ENCODE assay signal across 8 mouse cellular contexts in genomic region chr4:130797201-130798051, GRCm38 (mm10). TPM values are rescaled to one million over a fixed set of nuclear protein-coding genes. Genes with fewer than 3 reads are reported as not detected.
DNase-seq lines count a peak whose midpoint lies in the region; ATAC-seq and TF ChIP-seq lines count a peak whose summit lies in the region.

No protein-coding gene starts in this region.

- WGBS in embryonic facial prominence, embryonic 10.5 days: 25% methylated on average over 15 of the region's 15 CpGs
- WGBS in hindbrain, embryonic 12.5 days: 44% methylated on average over 15 of the region's 15 CpGs
- 9% methylated on average over 13 of the region's 15 CpGs for WGBS in limb, embryonic 14.5 days
- WGBS in olfactory bulb, adult 2 months: 30% methylated on average over 15 of the region's 15 CpGs

- TF ChIP-seq CTCF in C2C12 (IDR thresholded peaks at IDR 0.05; ENCODE audit: control insufficient read depth, insufficient read depth, insufficient read length): no peak
- no peak for TF ChIP-seq CTCF in olfactory bulb, adult 2 months (IDR thresholded peaks at IDR 0.05; ENCODE audit: insufficient read depth, low read depth, low read length)

- no peaks in the 10 kb centered on the region for H3K9me3 ChIP-seq in embryonic facial prominence, embryonic 10.5 days
- no peaks in the 10 kb centered on the region for H3K9me3 ChIP-seq in hindbrain, embryonic 12.5 days (replicated peaks)
- no peaks in the 10 kb centered on the region for H3K9me3 ChIP-seq in limb, embryonic 14.5 days (ENCODE audit: control insufficient read depth, low read length)

- peaks cover 90% of the 10 kb centered on the region for H3K4me1 ChIP-seq in embryonic facial prominence, embryonic 10.5 days
- peaks cover 63% of the 10 kb centered on the region for H3K4me1 ChIP-seq in hindbrain, embryonic 12.5 days
- H3K4me1 ChIP-seq in limb, embryonic 14.5 days (ENCODE audit: control insufficient read depth, insufficient read depth, low read length): peaks cover 42% of the 10 kb centered on the region
- H3K4me1 ChIP-seq in olfactory bulb, adult 2 months (ENCODE audit: control insufficient read depth, insufficient read depth, low read length): peaks cover 40% of the 10 kb centered on the region

- no peak for TF ChIP-seq POLR2A in limb, embryonic 14.5 days (IDR thresholded peaks at IDR 0.05; ENCODE audit: borderline replicate concordance, extremely low read depth, insufficient read depth, insufficient read length)
- TF ChIP-seq POLR2A in olfactory bulb, adult 2 months (IDR thresholded peaks at IDR 0.05; ENCODE audit: insufficient read depth, low read depth, low read length): no peak

- no peaks in the 10 kb centered on the region for H3K27me3 ChIP-seq in C2C12 (ENCODE audit: control insufficient read depth, insufficient read depth, insufficient read length)
- peaks cover 13% of the 10 kb centered on the region; the same call in 1 of the 2 replicates for H3K27me3 ChIP-seq in embryonic facial prominence, embryonic 10.5 days (replicated peaks; ENCODE audit: low read depth, poor library complexity, severe bottlenecking)
- H3K27me3 ChIP-seq in hindbrain, embryonic 12.5 days: peaks cover 5% of the 10 kb centered on the region; the same call in 1 of the 2 replicates
- no peaks in the 10 kb centered on the region for H3K27me3 ChIP-seq in limb, embryonic 14.5 days (ENCODE audit: control insufficient read depth, insufficient read depth, low read length)

- H3ac ChIP-seq in C2C12 (ENCODE audit: control insufficient read depth, insufficient read length, low read depth): peak overlapping the region; percentile 22

- H3K79me3 ChIP-seq in C2C12 (ENCODE audit: low read depth): peaks cover 23% of the 10 kb centered on the region

- peak; percentile 77 for DNase-seq in embryonic facial prominence, embryonic 10.5 days (ENCODE audit: low spot score)
- DNase-seq in limb, embryonic 14.5 days (ENCODE audit: low spot score): peak; percentile 27
- no peak for DNase-seq in cerebellum, postnatal 4 days (ENCODE audit: low spot score in 2 of 2)
- DNase-seq in c-Kit-positive CD71-positive TER-119-positive erythroid progenitor cells, embryonic 14.5 days (ENCODE audit: low spot score): no peak
- no peak for DNase-seq in layer of hippocampus, postnatal 36 days

- no peak overlapping the region for H3K9ac ChIP-seq in hindbrain, embryonic 12.5 days
- H3K9ac ChIP-seq in limb, embryonic 14.5 days (ENCODE audit: low read depth, low read length, severe bottlenecking): peak overlapping the region; percentile 29; the same call in 1 of the 2 replicates

- peaks cover 90% of the 10 kb centered on the region for H3K79me2 ChIP-seq in C2C12 (ENCODE audit: control insufficient read depth, insufficient read depth)

- peak overlapping the region; percentile 79 for H3K27ac ChIP-seq in embryonic facial prominence, embryonic 10.5 days (replicated peaks)
- no peak overlapping the region for H3K27ac ChIP-seq in hindbrain, embryonic 12.5 days
- peak overlapping the region; percentile 69 for H3K27ac ChIP-seq in limb, embryonic 14.5 days (replicated peaks; ENCODE audit: low read depth, low read length)
- peak overlapping the region; percentile 6; the same call in 1 of the 2 replicates for H3K27ac ChIP-seq in olfactory bulb, adult 2 months (ENCODE audit: insufficient read depth, low read depth, low read length)

- H3K4me2 ChIP-seq in hindbrain, embryonic 12.5 days (replicated peaks): 0 out of 2 replicates have a peak overlapping the region, but pooled peaks have one; percentile 5
- H3K4me2 ChIP-seq in limb, embryonic 14.5 days (replicated peaks; ENCODE audit: low read depth, low read length, severe bottlenecking): peak overlapping the region; percentile 31; the same call in 1 of the 2 replicates

- no peaks in the 10 kb centered on the region for H3K36me3 ChIP-seq in C2C12 (ENCODE audit: control insufficient read depth, insufficient read depth)
- H3K36me3 ChIP-seq in embryonic facial prominence, embryonic 10.5 days (replicated peaks): no peaks in the 10 kb centered on the region
- H3K36me3 ChIP-seq in hindbrain, embryonic 12.5 days: no peaks in the 10 kb centered on the region
- no peaks in the 10 kb centered on the region for H3K36me3 ChIP-seq in limb, embryonic 14.5 days (ENCODE audit: control insufficient read depth, insufficient read depth, low read length)

- ATAC-seq in hindbrain, embryonic 12.5 days (ENCODE audit: low FRiP score): no peak
- ATAC-seq in limb, embryonic 14.5 days (ENCODE audit: low FRiP score, low read depth): peak; percentile 14; the same call in 1 of the 2 replicates

- H3K4me3 ChIP-seq in C2C12 (ENCODE audit: insufficient read depth, poor library complexity, severe bottlenecking): no peak overlapping the region
- H3K4me3 ChIP-seq in embryonic facial prominence, embryonic 10.5 days: peak overlapping the region; percentile 33
- no peak overlapping the region for H3K4me3 ChIP-seq in hindbrain, embryonic 12.5 days
- no peak overlapping the region; the same call in 1 of the 2 replicates for H3K4me3 ChIP-seq in limb, embryonic 14.5 days (replicated peaks; ENCODE audit: low read length)
- H3K4me3 ChIP-seq in olfactory bulb, adult 2 months (ENCODE audit: insufficient read depth, low read depth, low read length): no peak overlapping the region

TF ChIP-seq in C2C12, 6 proteins besides CTCF, POLR2A, EP300 and RAD21:
- TF ChIP-seq MYOG (IDR thresholded peaks at IDR 0.05; ENCODE audit: control insufficient read depth, extremely low read depth, insufficient read length) (no peak), USF1 (IDR thresholded peaks at IDR 0.05; ENCODE audit: low read depth) (no peak), MAX (IDR thresholded peaks at IDR 0.05) (no peak), FOSL1 (IDR thresholded peaks at IDR 0.05; ENCODE audit: insufficient read depth, low read length, poor library complexity, severe bottlenecking) (no peak), MYOD1 (IDR thresholded peaks at IDR 0.05; ENCODE audit: control insufficient read depth, insufficient read length, low read depth) (no peak), CEBPB (IDR thresholded peaks at IDR 0.05; ENCODE audit: low read depth) (no peak)
TF ChIP-seq in C2C12: peak in this region for 0.

RNA-seq across cellular contexts. Expression of gene Sdc3, which starts 5.1 kb away (rescaled TPM):
- 63.6 TPM for polyA plus RNA-seq in C2C12 (2012; fragmentation: generic; extraction: Trizol)
- 31.9 and 32.8 TPM in 2 replicates for polyA plus RNA-seq in embryonic facial prominence, embryonic 10.5 days (2016; fragmentation: Nextera tagmentation; extraction: Ambion mirVana)
- polyA plus RNA-seq in hindbrain, embryonic 12.5 days (2016; fragmentation: Nextera tagmentation; extraction: Ambion mirVana): 60.5 and 66.7 TPM in 2 replicates
- polyA plus RNA-seq in limb, embryonic 14.5 days (2012; rRNA removed): 89.5 and 146 TPM in 2 replicates
- 35.4 and 41.1 TPM in 2 replicates for polyA plus RNA-seq in limb, embryonic 14.5 days (2014; fragmentation: Nextera tagmentation; extraction: Ambion mirVana)
- 81.4 TPM in 1 of 2 replicates, not detected in the other for polyA plus RNA-seq in olfactory bulb, adult 2 months (2012; ENCODE audit: insufficient read depth, insufficient read length, low replicate concordance, missing spikeins)
- total RNA-seq in layer of hippocampus, postnatal 36 days (2021): 100 to 1,000 TPM; 127 to 136 TPM

Comparison
In these comparisons a context has a peak if more than half of its experiments do, and no peak if none do; other contexts are left out.
1. DNase-seq: peak in embryonic facial prominence, embryonic 10.5 days (single experiment) and limb, embryonic 14.5 days (single experiment); none in cerebellum, postnatal 4 days (0 of 2), c-Kit-positive CD71-positive TER-119-positive erythroid progenitor cells, embryonic 14.5 days (single experiment) and layer of hippocampus, postnatal 36 days (0 of 2).